Mouse (Mus musculus) hindbrain, postnatal 0 days (tissue): Measurements from ENCODE around the gene Tnfrsf18. TPM values are rescaled to one million over a fixed set of nuclear protein-coding genes. Genes with fewer than 3 reads are reported as not detected.

Source experiments
- ATAC-seq: fragments of 200-750 bp; cut with Nextera tagmentation; 2 replicates; pipeline ENCODE4 v1.8.0; 2017; ENCODE audit warnings: mild to moderate bottlenecking, moderate TSS enrichment, moderate library complexity
- DNase-seq: peaks from one replicate; pipeline ENCODE4 v3.0.0-alpha.2; 2015; ENCODE audit warnings: low spot score
- H3K27ac ChIP-seq: fragments of 300-500 bp; sonication (generic); 2 replicates; pipeline ENCODE4 v1.5.1; 2014; ENCODE audit warnings: mild to moderate bottlenecking
- H3K27me3 ChIP-seq: fragments of 300-500 bp; sonication (generic); 2 replicates; pipeline ENCODE4 v1.6.1; 2014; ENCODE audit warnings: low read length, mixed read lengths; ENCODE audit not compliant: insufficient read depth
- H3K36me3 ChIP-seq: fragments of 300-500 bp; sonication (generic); 2 replicates; pipeline ENCODE4 v1.6.1; 2014; ENCODE audit warnings: low read length, mixed read lengths; ENCODE audit not compliant: insufficient read depth
- H3K4me1 ChIP-seq: fragments of 300-500 bp; sonication (generic); 2 replicates; pipeline ENCODE4 v1.6.1; 2014; ENCODE audit warnings: antibody characterized with exemption, low read length, mixed read lengths; ENCODE audit not compliant: insufficient read depth
- H3K4me2 ChIP-seq: fragments of 300-500 bp; sonication (generic); 2 replicates; pipeline ENCODE4 v1.6.1; 2014; ENCODE audit warnings: low read depth, mild to moderate bottlenecking, low read length, moderate library complexity, mixed read lengths
- H3K4me3 ChIP-seq: fragments of 300-500 bp; sonication (generic); 2 replicates; pipeline ENCODE4 v1.5.1; 2014; ENCODE audit warnings: low read length
- H3K9ac ChIP-seq: fragments of 300-500 bp; sonication (generic); replicated peaks from 2 replicates; pipeline ENCODE4 v1.6.1; 2014; ENCODE audit warnings: mild to moderate bottlenecking, low read length, moderate library complexity, mixed read lengths
- H3K9me3 ChIP-seq: fragments of 300-500 bp; sonication (generic); 2 replicates; pipeline ENCODE4 v1.6.1; 2016; ENCODE audit warnings: low read length, mixed read lengths
- CTCF ChIP-seq: IDR thresholded peaks from 2 replicates; pipeline ENCODE4 v1.5.1; 2016; ENCODE audit warnings: antibody characterized with exemption, control low read depth, low read depth
- whole genome bisulfite sequencing: fragments of 180-500 bp; shearing (Covaris S2); extraction: QIAGEN DNeasy Blood & Tissue Kit; methylation state at CpG from one replicate; pipeline ENCODE4 v1.1.7; 2014; 5-methylcytosine and 5-hydroxymethylcytosine counted together
- polyA plus RNA-seq: library from polyadenylated mRNA; unstranded; fragments of >200 nt; fragmentation: Nextera tagmentation; extraction: Ambion mirVana; gene quantifications from 2 replicates; pipeline ENCODE4 v1.2.1, GENCODE M21; 2015
- total RNA-seq: library from RNA; depleted of rRNA; stranded (reverse); fragments of >200 nt; gene quantifications from 2 replicates; pipeline ENCODE4 v1.2.3, GENCODE M21; 2014; rRNA removed

Tnfrsf18 gene
- total RNA-seq (0.16 TPM in 1 of 2 replicates, not detected in the other), polyA plus RNA-seq (1.4 and 1.6 TPM in 2 replicates)

DNA sequence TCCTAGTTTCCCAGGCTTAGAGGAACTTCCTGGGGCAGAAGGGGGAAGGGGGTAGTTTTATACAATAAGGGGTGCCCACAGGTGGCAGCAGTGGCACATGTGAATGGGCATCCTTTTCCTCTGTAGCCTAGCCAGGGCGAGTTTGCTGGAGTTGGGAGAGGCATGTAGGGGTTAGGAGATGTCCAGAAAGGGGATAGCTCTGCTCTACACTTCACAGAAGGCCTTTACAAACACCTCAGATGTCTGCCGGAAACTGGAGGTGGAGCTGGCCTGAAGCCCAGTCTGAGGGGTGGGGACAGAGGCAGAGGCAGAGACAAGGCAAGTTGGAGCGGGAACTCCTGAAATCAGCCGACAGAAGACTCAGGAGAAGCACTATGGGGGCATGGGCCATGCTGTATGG, at the start of gene Tnfrsf18:
Tnfrsf18 (plus strand) TSS at position 152 of the 400 bp plus-strand sequence.
- peak; percentile 17; the same call in 1 of the 2 replicates for TF ChIP-seq CTCF
- no peak within 1 kb of the TSS for H3K27ac ChIP-seq
- WGBS: 50% methylated on average over 4 of the region's 4 CpGs

DNA sequence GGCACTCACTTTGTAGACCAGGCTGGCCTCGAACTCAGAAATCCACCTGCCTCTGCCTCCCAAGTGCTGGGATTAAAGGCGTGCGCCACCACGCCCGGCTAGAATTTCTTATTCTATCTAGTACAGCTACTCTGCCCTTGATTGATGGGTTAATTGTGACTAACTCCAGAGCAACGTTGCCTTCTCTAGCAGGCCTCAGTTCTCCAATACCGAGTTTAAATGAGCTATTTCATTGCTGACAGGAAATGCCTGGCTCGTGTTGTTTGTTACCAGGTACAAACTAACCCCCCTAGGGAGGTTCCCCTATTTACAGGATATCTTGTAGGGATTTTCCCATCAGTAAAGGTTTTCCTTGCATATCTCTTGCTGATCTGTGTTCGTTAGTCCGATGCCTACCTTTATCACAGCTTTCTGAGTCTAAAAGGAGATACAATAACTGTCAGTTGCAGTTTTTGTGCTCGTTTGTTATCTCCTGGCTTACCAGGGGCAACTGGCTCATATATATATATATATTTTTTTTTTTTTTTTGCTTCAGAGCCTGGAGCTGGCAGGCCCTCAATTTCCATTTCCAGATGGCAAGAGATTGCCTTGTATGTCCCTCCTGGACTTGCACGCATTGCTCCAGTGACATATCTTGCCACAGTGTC, 44.4 kb upstream of the Tnfrsf18 start:
- Histone ChIP-seq H3K36me3 (no peaks in the 10 kb centered on the region), H3K4me3 (no peak overlapping the region), H3K9me3 (no peaks in the 10 kb centered on the region), H3K4me2 (no peak overlapping the region), H3K9ac (no peak overlapping the region), H3K4me1 (no peaks in the 10 kb centered on the region), H3K27ac (no peak overlapping the region), H3K27me3 (no peaks in the 10 kb centered on the region)
- 79% methylated on average over 12 of the region's 12 CpGs for WGBS
- no peak for ATAC-seq
- no peak for DNase-seq
- TF ChIP-seq CTCF: no peak

More for the DNA sequence above, at the start of gene Tnfrsf18:
- H3K4me1 ChIP-seq: peaks cover 8% of the 10 kb centered on the region; the same call in 1 of the 2 replicates
- no peak for DNase-seq
- no peak within 1 kb of the TSS for H3K9ac ChIP-seq
- H3K36me3 ChIP-seq: peaks cover 15% of the 10 kb centered on the region
- H3K27me3 ChIP-seq: no peaks in the 10 kb centered on the region
- no peaks in the 10 kb centered on the region for H3K9me3 ChIP-seq
- no peak for ATAC-seq
- no peak within 1 kb of the TSS for H3K4me3 ChIP-seq
- no peak within 1 kb of the TSS for H3K4me2 ChIP-seq

DNA sequence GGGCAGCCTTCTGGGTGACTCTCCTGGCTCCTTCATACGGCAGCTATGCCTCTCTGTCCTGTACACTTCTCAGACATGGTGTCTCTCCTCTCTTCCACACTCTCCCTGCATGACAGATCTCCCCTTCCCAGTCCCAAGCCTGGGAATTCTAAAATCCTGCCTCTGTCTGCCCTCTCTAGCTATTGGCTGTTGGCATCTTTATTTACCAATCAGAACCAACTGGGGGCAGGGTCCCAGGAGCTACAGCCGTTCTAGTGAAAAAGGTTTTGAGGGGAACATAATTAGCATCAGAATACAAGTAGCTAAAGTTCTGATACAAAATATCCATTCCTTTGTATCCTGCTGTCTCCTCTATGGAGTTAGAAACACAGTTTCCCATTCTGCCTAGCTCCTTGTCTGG, 42.2 kb upstream of the Tnfrsf18 start:
- H3K27ac ChIP-seq: no peak overlapping the region
- H3K4me1 ChIP-seq: no peaks in the 10 kb centered on the region
- H3K4me2 ChIP-seq: no peak overlapping the region
- no peaks in the 10 kb centered on the region for H3K27me3 ChIP-seq
- H3K9me3 ChIP-seq: no peaks in the 10 kb centered on the region
- DNase-seq (no peak), ATAC-seq (no peak)
- TF ChIP-seq CTCF: no peak
- no peak overlapping the region for H3K9ac ChIP-seq
- H3K36me3 ChIP-seq: no peaks in the 10 kb centered on the region
- WGBS: 11% methylated on average over 2 of the region's 2 CpGs
- no peak overlapping the region for H3K4me3 ChIP-seq

DNA sequence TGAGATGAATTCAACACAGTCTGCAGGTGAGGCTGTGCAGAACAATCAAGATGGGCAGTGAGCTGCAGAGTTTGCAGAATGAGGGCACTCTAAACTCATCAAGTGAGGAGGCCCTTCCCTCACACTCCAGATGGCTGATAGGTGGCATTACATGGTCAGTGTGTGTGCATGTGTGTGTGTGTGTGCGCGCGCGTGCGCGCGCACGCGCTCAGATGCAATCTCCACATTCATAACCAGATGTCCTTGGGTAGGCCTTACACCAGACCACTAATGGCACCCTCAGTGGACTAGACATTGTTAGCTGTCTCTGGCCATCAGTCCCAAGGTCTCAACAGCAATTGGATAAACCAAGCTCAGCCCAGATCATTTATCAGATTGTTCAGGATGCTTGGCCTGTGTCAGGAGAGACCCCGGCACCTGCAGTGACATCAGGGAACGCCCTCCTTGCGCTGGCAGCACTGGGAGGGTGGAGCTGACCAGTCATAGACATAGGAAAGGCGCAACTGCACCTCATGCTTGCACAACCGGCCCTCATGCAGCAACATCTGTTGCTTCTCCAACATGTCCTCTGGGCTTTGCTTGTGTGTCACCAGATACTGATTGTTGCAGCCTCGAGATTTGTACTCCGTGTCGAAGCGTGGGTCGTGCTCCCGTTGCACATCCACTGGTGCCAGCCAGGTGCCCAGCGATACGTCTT, 34.6 kb upstream of the Tnfrsf18 start:
- peak overlapping the region; percentile 82 for H3K4me3 ChIP-seq
- H3K4me1 ChIP-seq: peaks cover 9% of the 10 kb centered on the region
- 86% methylated on average over 22 of the region's 22 CpGs for WGBS
- peak overlapping the region; percentile 68 for H3K9ac ChIP-seq
- DNase-seq (peak; percentile 8), ATAC-seq (no peak)
- no peaks in the 10 kb centered on the region for H3K9me3 ChIP-seq
- no peak; the same call in 1 of the 2 replicates for TF ChIP-seq CTCF
- peak overlapping the region; percentile 98 for H3K27ac ChIP-seq
- peaks cover 5% of the 10 kb centered on the region for H3K36me3 ChIP-seq
- H3K4me2 ChIP-seq: peak overlapping the region; percentile 88
- no peaks in the 10 kb centered on the region for H3K27me3 ChIP-seq

DNA sequence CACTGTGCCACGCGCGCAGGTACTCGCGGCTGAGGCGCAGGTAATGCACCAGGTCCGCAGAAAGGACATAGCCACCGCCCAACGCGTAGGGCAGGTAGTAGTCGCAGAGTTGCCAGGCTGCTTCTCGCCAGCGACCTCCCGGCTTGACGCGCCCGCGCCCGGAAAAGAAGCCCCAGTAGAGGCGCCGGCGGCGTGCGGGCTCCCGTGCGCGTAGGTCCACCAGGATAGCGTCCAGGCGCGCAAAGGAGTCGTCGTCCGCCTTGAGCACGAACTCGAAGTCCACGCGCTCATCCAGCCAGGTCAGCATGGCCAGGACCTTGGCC, 34.1 kb upstream of the Tnfrsf18 start:
- no peak for ATAC-seq

DNA sequence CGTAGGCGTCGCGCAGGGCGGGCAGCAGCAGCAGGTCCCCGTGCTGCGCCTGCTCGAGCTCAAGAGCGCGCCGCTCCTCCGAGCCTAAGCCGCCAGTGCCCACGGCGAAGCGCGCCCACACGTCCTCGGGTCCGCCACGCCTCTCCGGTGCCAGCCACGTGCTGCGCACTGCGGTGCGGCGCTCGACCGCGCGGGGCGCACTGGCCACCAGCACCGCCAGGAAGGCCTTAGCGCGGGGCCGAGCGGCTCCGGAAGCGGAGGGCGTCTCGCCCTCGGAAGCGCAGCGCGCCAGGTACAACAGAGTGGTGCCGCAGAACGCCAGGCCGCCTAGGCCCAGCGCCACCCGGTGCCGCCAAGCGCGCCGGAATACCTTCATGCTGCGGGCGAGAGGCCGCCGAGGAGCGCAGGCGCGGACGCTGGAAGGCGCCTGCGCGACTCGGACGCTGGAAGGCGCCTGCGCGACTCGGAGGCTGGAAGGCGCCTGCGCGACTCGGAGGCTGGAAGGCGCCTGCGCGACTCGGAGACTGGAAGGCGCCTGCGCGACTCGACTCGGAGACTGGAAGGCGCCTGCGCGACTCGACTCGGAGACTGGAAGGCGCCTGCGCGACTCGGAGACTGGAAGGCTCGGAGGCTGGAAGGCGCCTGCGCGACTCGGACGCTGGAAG, 33.6 kb upstream of the Tnfrsf18 start, which contains the start of the genes B3galt6 and Sdf4:
B3galt6 (minus strand) TSS at position 409 of the 665 bp plus-strand sequence.
Sdf4 (plus strand) TSS at position 632 of the 665 bp plus-strand sequence.
- Histone ChIP-seq H3K4me1 (peaks cover 9% of the 10 kb centered on the region), H3K9me3 (no peaks in the 10 kb centered on the region), H3K36me3 (peaks cover 12% of the 10 kb centered on the region), H3K27ac (peak within 1 kb of the TSS; percentile 98), H3K4me3 (peak within 1 kb of the TSS; percentile 82), H3K27me3 (no peaks in the 10 kb centered on the region), H3K9ac (peak within 1 kb of the TSS; percentile 68), H3K4me2 (peak within 1 kb of the TSS; percentile 88)
- DNase-seq (peak; percentile 94), ATAC-seq (peak; percentile 91)
- peak; percentile 37; the same call in 1 of the 2 replicates for TF ChIP-seq CTCF
- 1% methylated on average over 99 of the region's 99 CpGs for WGBS

More for the DNA sequence above, 34.1 kb upstream of the Tnfrsf18 start:
- no peaks in the 10 kb centered on the region for H3K27me3 ChIP-seq
- TF ChIP-seq CTCF: 0 out of 2 replicates have a peak, but pooled peaks have one; percentile 9
- 22% methylated on average over 37 of the region's 37 CpGs for WGBS
- peak overlapping the region; percentile 68 for H3K9ac ChIP-seq
- H3K36me3 ChIP-seq: peaks cover 10% of the 10 kb centered on the region
- peak overlapping the region; percentile 88 for H3K4me2 ChIP-seq
- peak overlapping the region; percentile 82 for H3K4me3 ChIP-seq
- peak overlapping the region; percentile 98 for H3K27ac ChIP-seq
- peaks cover 9% of the 10 kb centered on the region for H3K4me1 ChIP-seq
- H3K9me3 ChIP-seq: no peaks in the 10 kb centered on the region
- DNase-seq: no peak
